Mouse (Mus musculus) adrenal gland, adult (tissue): Measurements from ENCODE around the gene Bckdha.
A peak's percentile ranks its signal among the peaks of the same experiment; 100 is the strongest.

ENCODE experiments used
- DNase-seq, 2 experiments: peaks; one replicate each; pipeline ENCODE4 v3.0.0; 2022 to 2023; ENCODE audit warnings: low spot score in 1 of 2; ENCODE audit not compliant: inconsistent age in 2 of 2

The Bckdha gene

DNA sequence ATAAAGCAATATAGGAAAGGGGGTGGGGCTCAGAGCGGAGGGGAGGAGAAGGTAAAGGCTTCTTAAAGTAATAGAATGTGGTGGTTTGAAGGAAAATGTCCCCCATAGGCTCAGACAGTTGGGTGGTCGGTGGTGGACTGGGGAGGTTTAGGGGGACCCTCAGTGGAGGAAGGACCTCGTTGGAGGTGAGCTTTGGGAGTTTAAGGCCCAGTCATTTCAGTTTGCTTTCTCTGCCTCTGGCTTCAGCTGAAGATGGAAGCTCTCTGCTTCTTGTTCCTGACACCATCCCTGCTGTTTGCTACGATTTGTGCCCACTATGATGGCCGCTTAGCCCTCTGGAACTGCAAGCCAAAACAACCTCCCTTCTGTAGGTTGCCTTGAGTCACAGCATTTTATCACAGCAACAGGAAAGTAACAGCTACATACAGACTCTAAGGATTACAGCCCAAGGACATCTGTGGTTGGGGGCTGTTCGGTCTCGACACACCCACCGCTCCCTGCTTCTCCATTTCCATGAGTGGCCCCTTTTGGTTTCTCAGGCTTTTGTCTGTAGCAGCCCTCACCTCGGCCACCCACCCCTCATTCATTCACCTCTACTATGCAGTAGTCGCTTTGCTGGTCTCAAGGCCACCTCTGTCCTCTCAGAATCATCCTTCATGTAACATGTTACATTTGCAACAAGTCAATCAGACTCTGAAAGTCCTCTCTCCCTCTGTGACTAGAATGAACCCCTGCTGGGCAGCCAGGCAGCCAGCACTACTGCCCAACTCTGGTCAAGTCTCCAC is 41.2 kb downstream of the Bckdha start:
- peak in 1 of 2 experiments; percentile 25 for DNase-seq

DNA sequence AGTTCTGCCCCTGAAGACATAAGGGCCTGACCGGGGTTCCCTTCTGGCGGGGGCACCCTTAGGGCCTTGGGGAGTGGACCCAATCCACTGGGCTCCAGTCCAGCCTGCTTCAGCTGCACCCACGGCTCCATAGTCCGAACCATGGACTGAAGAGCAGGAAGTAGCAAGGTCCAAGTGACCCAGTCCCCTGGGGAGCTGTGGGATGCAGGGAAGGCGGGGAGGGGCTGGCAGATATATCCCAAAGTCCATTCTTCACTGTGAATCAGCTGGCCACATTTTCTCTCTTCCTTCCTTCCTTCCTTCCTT is 43.1 kb downstream of the Bckdha start, which contains the start of gene Erich4:
TSS of gene Erich4 (minus strand) at position 187 of the 306 bp plus-strand sequence.
- DNase-seq, result no peak

DNA sequence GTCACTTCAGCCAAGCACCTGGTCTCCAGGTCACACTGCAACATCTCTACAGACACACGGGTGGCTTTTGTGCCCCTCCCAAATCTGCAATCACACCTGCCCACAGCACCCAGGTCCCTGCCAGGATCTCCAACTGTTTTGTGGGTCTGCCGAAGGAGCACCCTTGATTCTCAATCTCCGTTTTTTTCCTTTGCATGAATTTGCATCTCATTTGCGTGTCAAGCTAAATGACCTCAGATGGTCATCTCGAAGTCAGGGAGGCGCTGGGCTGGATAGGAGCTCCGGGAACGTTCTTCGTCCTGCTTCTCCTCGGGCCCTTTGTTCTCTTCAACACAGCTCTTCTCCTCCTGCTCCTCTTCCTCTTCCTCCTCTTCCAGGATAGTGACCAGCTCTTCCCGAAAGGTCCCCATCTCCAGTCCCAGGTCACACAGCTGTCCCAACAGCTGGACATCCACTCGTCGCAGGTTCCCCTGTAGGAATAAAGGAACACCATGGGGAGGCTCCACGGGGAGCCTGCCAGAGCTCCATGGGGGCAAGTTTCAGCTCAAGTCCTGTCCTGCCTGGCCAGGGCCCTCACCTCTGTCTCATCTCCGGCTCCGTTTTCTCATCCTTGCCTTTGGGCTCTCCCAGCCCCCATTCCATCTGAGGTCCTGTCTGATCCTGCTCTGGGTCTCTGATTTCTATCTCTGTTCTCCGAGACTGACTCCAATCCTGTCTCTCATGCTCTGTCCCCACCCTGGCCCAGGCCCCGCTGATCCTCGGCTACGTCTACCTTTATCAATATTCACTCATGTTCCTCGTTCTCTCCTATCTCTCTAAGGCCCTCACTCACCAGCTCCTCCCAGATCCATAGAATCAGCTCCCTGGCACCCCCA is 43.7 kb downstream of the Bckdha start:
- no peak for DNase-seq

DNA sequence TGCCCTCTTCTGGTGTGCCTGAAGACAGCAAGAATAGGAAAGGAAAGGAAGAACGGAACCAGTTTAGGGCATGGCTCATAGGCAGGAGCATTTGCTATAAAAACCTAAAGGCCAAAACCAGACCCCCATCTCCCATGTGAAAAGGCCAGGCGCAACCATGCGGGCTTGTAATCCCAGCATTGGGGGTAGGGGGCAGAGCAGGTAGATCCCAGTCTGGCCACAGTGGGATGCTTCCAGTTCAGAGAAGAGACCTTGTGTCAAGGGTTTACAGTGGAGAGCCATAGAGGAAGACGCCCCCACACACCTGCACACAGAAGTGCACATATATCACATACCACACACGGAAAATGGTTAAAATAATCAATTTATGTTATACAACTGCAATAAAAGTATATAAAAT is 44.7 kb downstream of the Bckdha start:
- no peak for DNase-seq

DNA sequence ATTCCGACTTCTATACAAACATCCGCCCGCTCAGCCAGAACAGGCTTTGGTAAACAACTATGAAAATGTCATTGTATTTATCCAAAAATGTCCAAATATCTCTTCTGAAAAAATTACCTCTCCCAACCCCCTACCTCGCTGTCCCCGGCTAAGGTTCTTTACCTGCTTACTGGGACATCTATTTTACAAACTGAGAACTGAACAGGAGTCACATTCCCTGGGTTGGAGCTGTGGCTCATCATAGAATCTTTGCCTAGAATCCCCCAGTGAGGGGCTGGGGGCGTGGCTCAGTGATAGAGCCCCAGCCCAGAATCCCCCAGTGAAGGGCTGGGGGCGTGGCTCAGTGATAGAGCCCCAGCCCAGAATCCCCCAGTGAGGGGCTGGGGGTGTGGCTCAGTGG is 47.3 kb downstream of the Bckdha start:
- no peak for DNase-seq

DNA sequence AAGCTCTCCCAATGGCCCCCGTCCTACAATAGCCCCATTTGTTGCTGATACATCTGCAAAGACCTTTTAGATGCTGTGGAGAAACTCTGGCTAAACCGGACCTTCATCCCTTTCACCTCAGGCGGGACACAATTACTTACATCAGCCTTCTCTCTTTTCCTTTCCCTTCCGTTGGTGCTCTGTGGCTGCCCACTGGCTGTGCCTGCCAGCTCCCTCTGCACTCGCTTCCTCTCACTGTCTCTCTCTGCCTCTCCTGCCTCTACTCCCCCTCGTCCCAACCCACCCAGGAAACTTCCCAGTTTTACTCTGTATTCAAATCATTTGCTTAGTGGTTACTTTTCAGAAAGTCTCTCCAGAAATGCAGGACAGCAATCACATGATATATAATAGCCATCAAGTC is 48.7 kb downstream of the Bckdha start:
- DNase-seq, result no peak

DNA sequence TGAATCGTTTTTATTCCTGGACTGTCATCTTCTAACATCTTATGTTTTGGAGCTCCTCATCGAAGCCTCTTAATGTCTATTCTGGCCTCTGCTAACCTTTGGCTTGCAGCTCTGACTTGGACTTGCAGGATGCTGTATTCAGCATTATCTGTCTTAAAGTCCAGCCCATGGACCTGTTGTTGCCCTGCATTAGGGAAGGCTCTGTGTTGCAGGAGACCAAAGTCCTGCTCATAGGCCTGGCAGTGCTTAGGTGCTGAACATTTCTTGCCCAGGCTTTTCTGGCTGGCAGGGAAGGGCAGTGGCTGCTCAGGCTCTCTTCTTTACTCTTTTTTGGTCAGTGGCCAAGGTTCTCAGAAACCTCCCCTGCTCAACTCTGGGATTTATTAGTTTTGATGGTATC is 51.6 kb downstream of the Bckdha start:
- no peak for DNase-seq

DNA sequence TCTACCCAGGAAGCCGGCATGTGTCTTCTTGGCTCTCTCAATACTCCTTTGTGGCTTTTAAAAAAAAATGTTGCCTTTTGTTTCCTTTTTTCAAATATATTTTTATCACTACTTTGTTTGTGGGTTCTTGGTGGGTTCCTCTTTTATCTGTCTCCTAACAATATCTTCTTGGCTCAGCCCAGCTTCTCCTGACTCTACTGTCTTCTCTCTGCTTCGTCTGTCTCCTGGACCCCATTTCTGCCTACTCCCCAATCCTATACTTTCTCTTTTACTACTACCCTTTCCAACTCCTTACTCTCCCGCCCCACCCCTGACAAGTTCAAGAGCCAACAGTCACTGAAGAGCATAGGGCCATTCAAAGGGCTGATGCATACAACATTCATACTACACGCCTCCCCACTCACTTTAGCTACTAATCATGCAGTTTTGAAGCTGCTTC is 52.1 kb downstream of the Bckdha start:
- no peak for DNase-seq

DNA sequence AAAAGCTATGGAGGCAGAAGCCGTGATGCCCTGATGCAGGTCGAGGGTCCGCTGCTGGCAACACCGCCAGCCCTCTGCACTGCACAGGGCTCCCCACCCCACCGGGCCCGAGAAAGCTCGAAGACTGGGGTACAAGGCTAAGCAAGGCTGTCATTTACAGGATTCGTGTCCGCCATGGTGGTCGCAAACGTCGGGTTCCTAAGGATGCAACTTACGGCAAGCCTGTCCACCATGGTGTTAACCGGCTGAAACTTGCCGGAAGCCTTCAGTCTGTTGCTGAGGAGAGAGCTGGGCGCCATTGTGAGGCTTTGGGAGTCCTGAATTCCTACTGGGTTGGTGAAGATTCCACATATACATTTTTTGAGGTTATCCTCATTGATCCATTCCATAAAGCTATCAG is 57.4 kb downstream of the Bckdha start:
- no peak for DNase-seq

DNA sequence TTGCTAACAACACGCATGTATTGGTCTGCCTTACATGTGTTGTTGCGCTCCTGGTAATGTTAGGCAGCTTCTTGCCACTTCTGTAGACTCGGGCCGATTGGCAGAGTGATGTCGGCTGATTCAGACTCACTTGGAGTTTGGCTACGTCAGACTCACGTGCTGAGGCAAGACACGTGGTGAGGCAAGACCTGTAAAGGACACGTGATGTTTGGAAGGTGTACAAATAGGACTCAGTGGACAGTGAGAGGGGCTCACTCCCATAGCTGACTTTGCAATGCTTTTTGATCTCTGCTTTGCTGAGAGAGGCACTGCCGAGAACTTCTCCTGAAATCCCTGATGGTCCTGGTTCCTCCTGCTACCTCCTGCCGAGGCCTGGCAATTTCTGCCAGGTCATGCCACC is 58.1 kb downstream of the Bckdha start:
- DNase-seq, result no peak

DNA sequence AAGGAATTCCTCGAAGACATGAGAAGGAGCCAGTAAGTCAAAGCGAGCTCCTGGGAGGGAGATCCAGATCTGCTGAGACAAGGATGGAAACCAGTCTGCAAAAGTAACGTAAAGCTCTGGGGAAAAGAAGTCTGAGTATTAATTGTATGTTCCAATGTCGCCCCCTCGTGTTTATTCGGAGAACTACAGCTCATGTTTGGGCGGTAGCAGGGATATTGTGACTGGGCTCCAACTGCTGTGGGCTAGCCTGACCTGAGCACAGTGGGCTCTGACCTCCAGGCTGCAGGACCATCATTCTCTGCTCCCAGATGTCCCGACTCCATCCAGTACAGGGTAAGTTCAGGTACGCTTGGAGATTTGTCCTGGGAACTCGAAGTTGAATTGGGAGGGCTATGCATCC is 59.1 kb downstream of the Bckdha start:
- peak; percentile 47 to 87 for DNase-seq

DNA sequence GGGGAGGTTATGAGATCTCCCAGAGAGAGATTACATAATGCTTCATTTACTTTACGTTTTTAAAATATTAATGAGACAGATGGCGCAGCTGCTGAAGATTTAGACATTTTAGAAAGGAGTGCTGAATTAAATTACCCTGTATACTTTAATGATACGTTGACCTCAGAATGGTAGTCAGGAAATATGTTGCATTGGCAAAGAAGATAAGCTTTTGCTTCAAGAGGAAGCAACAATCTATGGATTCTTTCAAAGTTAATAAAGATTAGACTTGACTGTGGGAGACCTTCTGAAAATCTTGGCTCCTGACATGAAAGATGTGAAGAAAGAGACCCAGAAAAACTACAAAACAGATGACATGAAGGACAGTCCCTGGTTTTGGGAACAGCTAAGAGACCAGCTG is 64.9 kb downstream of the Bckdha start:
- no peak for DNase-seq

DNA sequence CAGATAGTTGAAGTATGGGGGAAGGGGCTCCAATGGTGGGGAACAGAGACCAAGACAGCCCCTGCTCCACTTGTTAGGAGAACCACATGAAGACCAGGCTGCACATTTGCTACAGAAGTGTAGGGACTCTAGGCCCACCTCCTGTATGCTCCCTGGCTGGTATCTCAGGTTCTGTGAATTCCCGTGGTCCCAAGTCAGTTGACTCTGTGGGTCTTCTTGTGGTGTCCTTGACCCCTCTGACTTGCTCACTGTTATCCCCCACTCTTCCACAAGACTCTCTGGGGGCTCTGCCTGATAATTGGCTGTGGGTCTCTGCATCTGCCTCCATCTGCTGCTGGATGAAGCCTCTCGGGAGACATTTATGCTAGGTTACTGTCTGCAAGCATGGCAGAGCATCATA is 67.6 kb downstream of the Bckdha start:
- no peak for DNase-seq

DNA sequence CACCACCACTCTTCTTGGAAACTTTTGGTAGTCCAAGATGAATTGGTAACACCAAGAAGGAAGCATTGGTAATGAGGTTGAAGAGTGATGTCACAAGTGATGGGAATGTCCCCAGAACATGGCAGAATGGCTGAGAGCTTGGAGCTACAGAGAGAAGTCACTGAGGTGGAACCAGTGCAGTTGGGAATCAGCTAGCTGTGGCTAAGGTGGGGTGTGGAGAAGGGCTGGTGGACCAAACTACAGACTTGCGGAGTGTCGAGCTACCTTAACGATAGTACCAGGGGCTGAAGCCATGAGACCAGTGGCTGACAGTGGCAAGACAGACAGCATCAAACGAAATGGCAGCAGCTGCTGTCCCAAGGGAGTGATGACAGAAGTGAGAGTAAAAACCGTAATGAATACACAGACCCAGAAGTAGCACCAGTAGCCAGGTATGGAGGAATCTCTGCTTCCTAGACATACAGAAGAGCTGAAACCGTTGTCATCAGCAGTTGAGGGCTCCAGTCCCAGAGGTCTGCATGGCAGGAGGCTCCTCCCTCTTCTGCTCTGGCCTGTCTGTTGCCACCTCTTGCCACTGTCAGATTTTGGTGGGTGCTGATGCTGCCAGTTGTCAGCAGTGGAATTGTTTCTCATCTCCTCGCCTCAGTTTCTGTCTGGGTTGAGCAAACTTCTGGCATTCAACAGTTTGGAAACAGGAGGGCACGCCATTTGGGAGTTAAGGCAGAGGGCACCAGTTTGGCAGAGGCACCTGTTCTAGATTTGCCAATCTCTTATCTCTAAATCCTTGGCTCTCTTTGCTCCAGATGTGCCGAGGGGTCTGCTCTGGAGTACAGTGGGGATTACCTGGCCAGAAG is 73.2 kb downstream of the Bckdha start:
- DNase-seq, result no peak

DNA sequence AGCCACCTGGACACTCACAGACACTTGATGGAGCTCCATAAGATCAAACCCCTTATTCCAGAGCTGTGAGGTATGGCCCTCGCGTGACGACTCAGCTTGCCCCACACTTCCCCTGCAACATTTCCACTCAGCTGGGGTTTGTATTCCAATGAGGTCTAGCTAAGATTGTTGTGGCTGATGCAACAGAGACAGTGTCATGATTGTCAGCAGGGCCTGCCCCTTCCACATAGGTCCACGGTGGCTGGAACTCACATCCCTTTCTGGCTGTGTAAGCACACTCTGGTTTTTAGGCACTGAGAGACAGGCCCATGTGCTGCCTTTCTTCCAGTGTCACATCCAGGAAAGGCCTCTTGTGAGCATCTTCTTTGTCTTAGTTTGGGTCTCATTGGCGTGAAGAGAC is 74.1 kb downstream of the Bckdha start:
- no peak for DNase-seq

DNA sequence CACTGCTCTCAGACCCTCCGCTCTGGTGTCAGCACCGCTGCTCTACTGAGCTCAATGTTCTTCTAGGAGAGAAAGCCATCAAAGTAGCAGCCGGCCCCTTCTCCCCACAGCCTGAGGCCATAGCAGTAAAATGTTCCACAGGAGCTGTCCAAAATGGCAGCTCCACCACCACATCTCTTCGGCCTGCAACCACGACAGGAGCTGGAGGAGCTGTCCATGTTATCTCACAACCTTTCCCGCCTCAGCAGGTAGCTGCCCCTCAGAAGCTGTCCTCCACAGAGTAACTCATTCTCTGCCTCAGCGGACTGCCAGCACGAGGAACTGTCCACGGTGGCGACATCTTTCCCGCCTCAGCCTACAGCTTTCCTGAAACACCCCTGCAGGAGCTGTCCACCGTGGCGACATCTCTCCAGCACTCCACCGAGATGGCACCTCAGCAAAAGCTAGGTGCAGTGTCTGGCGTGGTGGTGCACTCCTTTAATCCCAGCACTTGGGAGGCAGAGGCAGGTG is 76.4 kb downstream of the Bckdha start:
- no peak for DNase-seq
